Mouse (Mus musculus) limb, embryonic 10.5 days (tissue): Measurements from ENCODE around the gene Mtfp1. TPM values are rescaled to one million over a fixed set of nuclear protein-coding genes. Genes with fewer than 3 reads are reported as not detected.
A peak's percentile ranks its signal among the peaks of the same experiment; 100 is the strongest.

ENCODE experiments used
- DNase-seq: peaks from one replicate; pipeline ENCODE4 v3.0.0-alpha.2; 2017; ENCODE audit warnings: low spot score
- H3K27ac ChIP-seq: fragments of 300-500 bp; sonication (generic); 2 replicates; pipeline ENCODE4 v1.5.1; 2016; ENCODE audit warnings: mild to moderate bottlenecking
- H3K27me3 ChIP-seq: fragments of 300-500 bp; sonication (generic); 2 replicates; pipeline ENCODE4 v1.6.1; 2016; ENCODE audit warnings: low read depth, mild to moderate bottlenecking; ENCODE audit not compliant: poor library complexity, severe bottlenecking
- H3K36me3 ChIP-seq: fragments of 300-500 bp; sonication (generic); 2 replicates; pipeline ENCODE4 v1.6.1; 2016; ENCODE audit warnings: mild to moderate bottlenecking, moderate library complexity
- H3K4me1 ChIP-seq: fragments of 300-500 bp; sonication (generic); 2 replicates; pipeline ENCODE4 v1.6.1; 2016
- H3K4me3 ChIP-seq: fragments of 300-500 bp; sonication (generic); 2 replicates; pipeline ENCODE4 v1.5.1; 2016; ENCODE audit warnings: mild to moderate bottlenecking, moderate library complexity
- H3K9me3 ChIP-seq: fragments of 300-500 bp; sonication (generic); replicated peaks from 2 replicates; pipeline ENCODE4 v1.6.1; 2016; ENCODE audit warnings: mild to moderate bottlenecking
- WGBS: fragments of 180-500 bp; shearing (Covaris S2); methylation state at CpG from one replicate; pipeline ENCODE4 v1.1.7; 2016; 5-methylcytosine and 5-hydroxymethylcytosine counted together
- microRNA-seq: library from miRNA; unstranded; fragments of <30 nt; microRNA quantifications from one replicate; pipeline ENCODE4, GENCODE M21; 2017
- polyA plus RNA-seq: library from polyadenylated mRNA; unstranded; fragments of >200 nt; fragmentation: Nextera tagmentation; extraction: Ambion mirVana; gene quantifications from 2 replicates; pipeline ENCODE4 v1.2.1, GENCODE M21; 2016

Gene Mtfp1
- polyA plus RNA-seq, 1 experiment from 2014 or later, result 12.5 TPM

DNA sequence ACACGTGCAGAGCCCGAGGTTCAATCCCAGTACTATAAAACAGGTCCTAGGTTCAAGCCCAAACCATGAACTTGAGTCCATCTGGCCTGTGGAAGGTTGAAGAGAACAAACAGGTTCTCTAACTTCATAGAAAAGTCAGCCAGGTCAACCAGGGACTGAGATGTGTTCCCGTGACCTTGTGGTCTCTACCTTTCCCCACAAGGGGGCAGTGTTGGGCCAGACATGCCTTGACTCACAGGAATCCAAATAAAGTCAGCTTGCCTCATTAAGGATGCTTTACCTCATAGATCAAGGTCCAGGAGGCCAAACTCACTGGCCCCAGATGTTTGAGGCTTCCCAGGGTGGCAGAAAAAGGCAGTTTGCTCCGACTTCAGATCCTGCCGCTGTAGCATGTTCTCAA lies 41.7 kb downstream of the Mtfp1 start:
- DNase-seq, result peak; percentile 81
- Histone ChIP-seq H3K9me3 (no peaks in the 10 kb centered on the region), H3K27me3 (no peaks in the 10 kb centered on the region), H3K4me1 (no peaks in the 10 kb centered on the region), H3K27ac (no peak overlapping the region), H3K4me3 (no peak overlapping the region), H3K36me3 (no peaks in the 10 kb centered on the region)
- 20% methylated on average over 5 of the region's 5 CpGs for WGBS

DNA sequence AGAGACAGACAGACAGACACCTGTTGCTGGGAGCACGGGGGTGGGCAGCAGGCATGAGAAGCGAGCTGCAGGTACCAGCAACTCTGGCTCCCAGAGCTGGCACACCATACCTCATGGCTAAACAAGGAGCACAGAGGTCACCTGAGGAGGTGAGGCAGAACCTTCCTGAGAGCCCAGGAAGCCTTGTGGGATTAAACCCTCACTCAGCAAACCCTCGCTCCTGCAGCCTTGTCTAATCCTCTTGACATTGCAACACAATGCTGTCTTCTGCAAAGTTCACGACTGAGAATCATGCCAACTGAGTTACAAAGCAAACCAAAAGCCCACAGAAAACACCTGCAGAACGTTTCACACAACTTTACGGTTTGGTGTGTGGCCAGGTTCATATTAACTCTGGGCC lies 46.8 kb downstream of the Mtfp1 start:
- DNase-seq, result no peak
- Histone ChIP-seq H3K4me1 (no peaks in the 10 kb centered on the region), H3K27ac (no peak overlapping the region), H3K36me3 (no peaks in the 10 kb centered on the region), H3K9me3 (no peaks in the 10 kb centered on the region), H3K27me3 (no peaks in the 10 kb centered on the region), H3K4me3 (no peak overlapping the region)
- 85% methylated on average over 6 of the region's 6 CpGs for WGBS

DNA sequence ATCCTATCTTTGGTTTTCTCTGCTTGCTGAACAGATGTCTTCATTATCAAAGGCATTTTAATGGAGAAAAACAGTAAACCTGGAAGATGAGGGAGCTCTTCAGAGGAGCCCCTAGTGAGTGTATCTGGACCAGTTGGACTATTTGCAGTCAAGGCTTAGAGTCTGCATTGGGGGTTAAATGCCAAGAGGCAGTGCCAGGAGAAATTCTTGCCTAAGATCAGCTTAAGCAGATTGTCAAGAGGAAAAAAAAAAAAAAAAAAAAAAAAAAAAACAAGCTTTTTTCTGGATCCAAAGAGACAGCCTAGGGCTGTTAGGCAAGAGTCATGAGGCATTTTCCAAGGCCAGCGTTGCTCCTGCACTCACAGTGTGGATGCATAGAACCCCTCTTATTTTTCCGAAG lies 47.5 kb downstream of the Mtfp1 start:
- Histone ChIP-seq H3K27ac (no peak overlapping the region), H3K4me3 (no peak overlapping the region), H3K27me3 (no peaks in the 10 kb centered on the region), H3K4me1 (no peaks in the 10 kb centered on the region), H3K9me3 (no peaks in the 10 kb centered on the region), H3K36me3 (no peaks in the 10 kb centered on the region)
- WGBS, result 92% methylated on average over 2 of the region's 2 CpGs
- no peak for DNase-seq

DNA sequence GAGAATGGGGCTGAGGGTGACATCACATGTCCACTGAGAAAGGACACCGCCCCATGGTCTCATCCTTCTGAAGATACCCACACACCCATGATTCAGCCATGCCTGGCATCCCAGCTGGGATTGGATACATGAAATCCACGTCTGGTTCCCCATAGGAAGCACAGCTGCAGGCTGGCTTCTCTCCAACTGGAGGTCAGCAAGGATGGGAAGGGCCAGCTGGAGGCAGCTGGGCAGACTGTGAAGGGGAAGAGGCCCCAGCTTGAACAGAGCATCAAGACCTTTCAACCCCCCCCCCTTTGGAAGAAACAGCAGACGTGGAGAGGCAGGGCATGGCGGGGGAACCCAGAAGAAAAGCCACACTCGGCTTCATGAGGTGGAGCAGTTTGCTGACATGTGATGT lies 48.7 kb downstream of the Mtfp1 start:
- 90% methylated on average over 5 of the region's 5 CpGs for WGBS
- Histone ChIP-seq H3K36me3 (no peaks in the 10 kb centered on the region), H3K9me3 (no peaks in the 10 kb centered on the region), H3K4me3 (no peak overlapping the region), H3K27ac (no peak overlapping the region), H3K4me1 (no peaks in the 10 kb centered on the region), H3K27me3 (no peaks in the 10 kb centered on the region)
- no peak for DNase-seq

DNA sequence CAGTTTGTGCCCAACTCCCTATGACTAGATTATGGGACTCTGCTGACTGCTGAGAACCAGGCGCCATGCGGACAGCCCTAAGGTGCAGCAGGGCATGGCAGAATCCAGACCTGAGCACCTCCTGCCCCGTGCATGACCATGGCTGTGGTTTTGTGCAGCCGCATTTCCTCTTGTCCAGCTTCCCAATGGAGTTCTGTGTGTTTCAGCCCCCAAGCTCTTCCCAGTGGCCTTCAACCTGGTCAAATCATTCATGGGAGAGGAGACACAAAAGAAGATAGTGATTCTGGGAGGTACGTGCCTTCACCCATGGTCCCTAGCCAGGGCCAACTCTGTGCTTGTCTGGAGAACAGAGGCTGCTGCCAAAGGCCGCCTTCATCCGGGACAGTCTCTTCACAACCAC lies 52.2 kb downstream of the Mtfp1 start:
- Histone ChIP-seq H3K27me3 (no peaks in the 10 kb centered on the region), H3K36me3 (no peaks in the 10 kb centered on the region), H3K27ac (no peak overlapping the region), H3K4me1 (no peaks in the 10 kb centered on the region), H3K9me3 (no peaks in the 10 kb centered on the region), H3K4me3 (no peak overlapping the region)
- DNase-seq, result no peak
- WGBS, result 94% methylated on average over 7 of the region's 7 CpGs

Small RNAs within 50 kb of the gene (microRNA-seq; reads per million reads assigned to microRNA genes)
- gene Mir3060, result 3.5 reads per million, percentile 4 among the genes with 10 or more reads in this experiment

Other genes with a start within 250 kb of the Mtfp1 start
- gene Osbp2, start 231.5 kb downstream of the Mtfp1 start, polyA plus RNA-seq, result 0.23 and 0.34 TPM in 2 replicates
- gene 4921536K21Rik, start 200.3 kb downstream of the Mtfp1 start, polyA plus RNA-seq, result 0.67 and 0.70 TPM in 2 replicates
- gene Dusp18, start 200.2 kb downstream of the Mtfp1 start, polyA plus RNA-seq, result 12.9 and 17.0 TPM in 2 replicates
- 2.5 and 2.6 TPM in 2 replicates for gene Slc35e4, start 180.8 kb downstream of the Mtfp1 start, polyA plus RNA-seq
- 19.5 and 23.9 TPM in 2 replicates for gene Tcn2, start 163.3 kb downstream of the Mtfp1 start, polyA plus RNA-seq
- gene Pes1, start 131.5 kb downstream of the Mtfp1 start, polyA plus RNA-seq, result 106 and 115 TPM in 2 replicates
- 0.13 and 0.25 TPM in 2 replicates for gene 4930556J24Rik, start 118.7 kb downstream of the Mtfp1 start, polyA plus RNA-seq
- gene Gal3st1, start 111.8 kb downstream of the Mtfp1 start, polyA plus RNA-seq, result 0.55 and 1.8 TPM in 2 replicates
- 0.06 TPM in 1 of 2 replicates, not detected in the other for gene Sec14l4, start 64.0 kb downstream of the Mtfp1 start, polyA plus RNA-seq
- gene Sec14l3, start 30.6 kb downstream of the Mtfp1 start, polyA plus RNA-seq, result not detected in 2 replicates
- gene Sec14l2, start 28.0 kb upstream of the Mtfp1 start, polyA plus RNA-seq, result 1.5 and 2.7 TPM in 2 replicates
- 16.3 and 23.3 TPM in 2 replicates for gene Rnf215, start 39.8 kb upstream of the Mtfp1 start, polyA plus RNA-seq
- 7.9 and 9.4 TPM in 2 replicates for gene Ccdc157, start 64.8 kb upstream of the Mtfp1 start, polyA plus RNA-seq
- 101 and 105 TPM in 2 replicates for gene Sf3a1, start 64.9 kb upstream of the Mtfp1 start, polyA plus RNA-seq
- gene Tbc1d10a, start 91.3 kb upstream of the Mtfp1 start, polyA plus RNA-seq, result 27.4 and 37.4 TPM in 2 replicates
- 1.8 and 2.1 TPM in 2 replicates for gene Castor1, start 122.8 kb upstream of the Mtfp1 start, polyA plus RNA-seq
- gene Osm, start 141.0 kb upstream of the Mtfp1 start, polyA plus RNA-seq, result not detected in 2 replicates
- 0.05 and 0.06 TPM in 2 replicates for gene Lif, start 162.1 kb upstream of the Mtfp1 start, polyA plus RNA-seq